Mouse (Mus musculus): ENCODE results near the gene Palld. TPM values are rescaled to one million over a fixed set of nuclear protein-coding genes. Genes with fewer than 3 reads are reported as not detected.
A peak's percentile ranks its signal among the peaks of the same experiment; 100 is the strongest.

Palld gene
- polyA plus RNA-seq, 1 experiment: 63.6 TPM

DNA sequence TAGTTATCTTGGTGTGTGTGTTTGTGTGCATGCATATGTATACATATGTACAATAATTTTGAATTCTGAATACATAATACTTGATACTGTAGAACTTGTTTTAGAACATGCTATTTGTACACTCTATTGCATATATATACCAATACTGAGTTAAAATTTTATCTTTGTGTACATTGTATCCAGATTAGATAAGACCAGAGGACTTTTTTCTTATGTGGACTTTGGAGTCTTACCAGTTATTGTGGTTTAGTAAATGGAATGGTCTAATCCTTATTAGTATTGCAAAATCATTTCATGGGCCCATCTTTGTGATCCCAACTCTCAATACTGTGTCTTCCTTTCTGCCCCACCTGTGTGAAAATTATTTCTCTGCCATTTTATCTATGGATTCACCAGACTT is 400.2 kb downstream of the Palld start:
- Histone ChIP-seq H3K4me3 (ENCODE audit: low read depth, low read length) (no peak overlapping the region), H3K36me3 (ENCODE audit: control insufficient read depth, insufficient read depth, low read length, poor library complexity, severe bottlenecking) (no peaks in the 10 kb centered on the region), H3K27me3 (ENCODE audit: control insufficient read depth, insufficient read depth, low read length, poor library complexity, severe bottlenecking) (no peaks in the 10 kb centered on the region), H3K9ac (ENCODE audit: low read depth, poor library complexity, severe bottlenecking) (no peak overlapping the region), H3K9me3 (replicated peaks; ENCODE audit: control insufficient read depth, insufficient read depth, low read length, poor library complexity, severe bottlenecking) (peaks cover 4% of the 10 kb centered on the region; the same call in 1 of the 2 replicates), H3K27ac (ENCODE audit: insufficient read depth, low read length) (no peak overlapping the region), H3K4me1 (ENCODE audit: control insufficient read depth, insufficient read depth, low read length) (no peaks in the 10 kb centered on the region)
- TF ChIP-seq CTCF (IDR thresholded peaks at IDR 0.05; ENCODE audit: low read depth, low read length) (no peak), EP300 (IDR thresholded peaks at IDR 0.05; ENCODE audit: insufficient read depth, low read depth, low read length) (no peak), POLR2A (IDR thresholded peaks at IDR 0.05; ENCODE audit: insufficient read depth, low read length) (no peak)

DNA sequence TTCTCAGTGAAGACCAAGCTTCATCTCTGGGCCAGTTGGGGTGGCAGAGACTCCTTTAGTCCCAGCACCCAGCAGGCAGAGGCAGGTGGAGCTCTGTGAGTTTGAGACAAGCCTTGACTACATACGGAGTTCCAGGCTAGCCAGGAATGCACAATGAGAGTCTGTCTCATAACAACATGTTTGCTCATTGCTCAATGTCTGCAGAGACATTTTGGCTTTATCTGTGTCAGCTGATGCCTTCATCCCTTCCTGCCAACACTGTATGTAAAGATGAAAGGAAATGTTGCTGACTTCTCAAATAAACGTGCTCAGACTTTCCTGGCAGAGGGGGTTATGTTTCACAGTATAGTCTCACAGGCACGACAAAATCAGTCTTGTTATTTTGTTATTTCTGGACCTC is 401.6 kb downstream of the Palld start:
- Histone ChIP-seq H3K9me3 (replicated peaks; ENCODE audit: control insufficient read depth, insufficient read depth, low read length, poor library complexity, severe bottlenecking) (peaks cover 4% of the 10 kb centered on the region; the same call in 1 of the 2 replicates), H3K9ac (ENCODE audit: low read depth, poor library complexity, severe bottlenecking) (no peak overlapping the region), H3K27ac (ENCODE audit: insufficient read depth, low read length) (no peak overlapping the region), H3K4me3 (ENCODE audit: low read depth, low read length) (no peak overlapping the region), H3K36me3 (ENCODE audit: control insufficient read depth, insufficient read depth, low read length, poor library complexity, severe bottlenecking) (no peaks in the 10 kb centered on the region), H3K4me1 (ENCODE audit: control insufficient read depth, insufficient read depth, low read length) (no peaks in the 10 kb centered on the region), H3K27me3 (ENCODE audit: control insufficient read depth, insufficient read depth, low read length, poor library complexity, severe bottlenecking) (no peaks in the 10 kb centered on the region)
- no peak for TF ChIP-seq POLR2A (IDR thresholded peaks at IDR 0.05; ENCODE audit: insufficient read depth, low read length)
- no peak for TF ChIP-seq EP300 (IDR thresholded peaks at IDR 0.05; ENCODE audit: insufficient read depth, low read depth, low read length)
- TF ChIP-seq CTCF (IDR thresholded peaks at IDR 0.05; ENCODE audit: low read depth, low read length): no peak

DNA sequence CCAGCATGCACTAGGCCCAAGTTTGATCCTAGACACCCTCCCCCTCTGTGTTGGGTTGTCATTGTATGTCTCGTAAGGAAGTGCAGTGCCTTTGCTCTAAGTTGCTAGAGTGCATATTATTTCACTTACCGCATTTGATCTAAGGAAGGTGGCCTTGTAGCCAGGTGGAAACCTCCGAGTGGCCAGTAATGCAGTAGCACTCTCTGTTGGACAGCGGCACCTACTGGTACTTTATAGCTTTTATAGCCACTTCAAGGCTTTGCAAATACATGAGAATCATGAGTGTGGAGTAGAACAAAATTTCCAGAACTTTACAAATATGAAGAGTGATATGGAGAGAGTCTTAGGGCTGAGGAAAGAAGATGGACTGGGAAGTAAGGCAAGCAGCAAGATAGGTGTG is 403.5 kb downstream of the Palld start:
- Histone ChIP-seq H3K9ac (ENCODE audit: low read depth, poor library complexity, severe bottlenecking) (no peak overlapping the region), H3K27me3 (ENCODE audit: control insufficient read depth, insufficient read depth, low read length, poor library complexity, severe bottlenecking) (no peaks in the 10 kb centered on the region), H3K36me3 (ENCODE audit: control insufficient read depth, insufficient read depth, low read length, poor library complexity, severe bottlenecking) (peaks cover 2% of the 10 kb centered on the region; the same call in 1 of the 2 replicates), H3K9me3 (replicated peaks; ENCODE audit: control insufficient read depth, insufficient read depth, low read length, poor library complexity, severe bottlenecking) (peaks cover 4% of the 10 kb centered on the region; the same call in 1 of the 2 replicates), H3K4me1 (ENCODE audit: control insufficient read depth, insufficient read depth, low read length) (no peaks in the 10 kb centered on the region), H3K27ac (ENCODE audit: insufficient read depth, low read length) (no peak overlapping the region), H3K4me3 (ENCODE audit: low read depth, low read length) (no peak overlapping the region)
- TF ChIP-seq EP300 (IDR thresholded peaks at IDR 0.05; ENCODE audit: insufficient read depth, low read depth, low read length): no peak
- no peak for TF ChIP-seq POLR2A (IDR thresholded peaks at IDR 0.05; ENCODE audit: insufficient read depth, low read length)
- TF ChIP-seq CTCF (IDR thresholded peaks at IDR 0.05; ENCODE audit: low read depth, low read length): peak; percentile 31

DNA sequence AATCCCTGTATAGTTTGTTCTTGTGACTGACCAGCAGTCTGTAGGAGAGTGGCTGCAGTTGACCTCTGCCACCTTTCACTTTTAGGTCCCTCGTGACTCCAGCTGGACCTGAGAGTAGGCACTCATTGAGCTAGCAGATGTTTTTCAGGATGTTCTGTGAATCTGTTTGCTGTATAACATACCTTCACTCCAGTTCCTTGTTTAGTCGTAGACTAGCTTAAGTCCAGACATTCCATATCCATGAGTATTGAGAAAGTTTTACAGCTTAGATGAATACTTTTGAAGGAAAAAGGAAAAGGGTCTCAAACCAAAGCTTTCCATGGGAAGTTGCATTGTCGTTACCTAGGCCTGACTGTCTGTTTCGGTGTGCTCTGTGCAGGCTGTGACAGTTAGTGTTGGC is 405.4 kb downstream of the Palld start:
- TF ChIP-seq CTCF (IDR thresholded peaks at IDR 0.05; ENCODE audit: low read depth, low read length) (no peak), POLR2A (IDR thresholded peaks at IDR 0.05; ENCODE audit: insufficient read depth, low read length) (no peak), EP300 (IDR thresholded peaks at IDR 0.05; ENCODE audit: insufficient read depth, low read depth, low read length) (no peak)
- no peak overlapping the region for H3K9ac ChIP-seq (ENCODE audit: low read depth, poor library complexity, severe bottlenecking)
- H3K4me3 ChIP-seq (ENCODE audit: low read depth, low read length): no peak overlapping the region
- no peak overlapping the region for H3K27ac ChIP-seq (ENCODE audit: insufficient read depth, low read length)
- H3K36me3 ChIP-seq (ENCODE audit: control insufficient read depth, insufficient read depth, low read length, poor library complexity, severe bottlenecking): peaks cover 2% of the 10 kb centered on the region; the same call in 1 of the 2 replicates
- H3K9me3 ChIP-seq (replicated peaks; ENCODE audit: control insufficient read depth, insufficient read depth, low read length, poor library complexity, severe bottlenecking): no peaks in the 10 kb centered on the region
- H3K4me1 ChIP-seq (ENCODE audit: control insufficient read depth, insufficient read depth, low read length): no peaks in the 10 kb centered on the region
- no peaks in the 10 kb centered on the region for H3K27me3 ChIP-seq (ENCODE audit: control insufficient read depth, insufficient read depth, low read length, poor library complexity, severe bottlenecking)

DNA sequence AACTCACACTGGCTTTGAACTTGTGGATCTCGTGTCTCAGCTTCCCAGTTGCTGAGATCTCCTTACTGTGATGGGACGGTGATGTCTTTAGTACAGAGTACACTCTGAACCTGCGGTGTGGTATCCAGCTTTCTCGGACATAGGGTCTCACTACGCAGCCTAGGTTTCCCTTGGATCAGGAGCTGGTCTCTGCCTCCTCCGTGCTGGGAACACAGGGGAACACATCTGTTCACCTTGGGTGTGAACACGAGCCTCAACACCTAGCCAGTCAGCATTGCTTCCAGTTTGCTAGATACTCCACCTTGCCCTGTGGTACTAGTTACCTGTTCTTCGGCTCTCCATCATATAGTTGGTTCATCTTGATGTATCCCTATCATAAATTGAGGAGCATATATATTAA is 413.9 kb downstream of the Palld start:
- H3K4me3 ChIP-seq (ENCODE audit: low read depth, low read length): no peak overlapping the region
- no peak for TF ChIP-seq POLR2A (IDR thresholded peaks at IDR 0.05; ENCODE audit: insufficient read depth, low read length)
- no peak for TF ChIP-seq CTCF (IDR thresholded peaks at IDR 0.05; ENCODE audit: low read depth, low read length)
- TF ChIP-seq EP300 (IDR thresholded peaks at IDR 0.05; ENCODE audit: insufficient read depth, low read depth, low read length): no peak
- no peaks in the 10 kb centered on the region for H3K4me1 ChIP-seq (ENCODE audit: control insufficient read depth, insufficient read depth, low read length)
- no peak overlapping the region for H3K9ac ChIP-seq (ENCODE audit: low read depth, poor library complexity, severe bottlenecking)
- H3K27ac ChIP-seq (ENCODE audit: insufficient read depth, low read length): no peak overlapping the region
- H3K27me3 ChIP-seq (ENCODE audit: control insufficient read depth, insufficient read depth, low read length, poor library complexity, severe bottlenecking): no peaks in the 10 kb centered on the region
- no peaks in the 10 kb centered on the region for H3K9me3 ChIP-seq (replicated peaks; ENCODE audit: control insufficient read depth, insufficient read depth, low read length, poor library complexity, severe bottlenecking)
- H3K36me3 ChIP-seq (ENCODE audit: control insufficient read depth, insufficient read depth, low read length, poor library complexity, severe bottlenecking): no peaks in the 10 kb centered on the region

DNA sequence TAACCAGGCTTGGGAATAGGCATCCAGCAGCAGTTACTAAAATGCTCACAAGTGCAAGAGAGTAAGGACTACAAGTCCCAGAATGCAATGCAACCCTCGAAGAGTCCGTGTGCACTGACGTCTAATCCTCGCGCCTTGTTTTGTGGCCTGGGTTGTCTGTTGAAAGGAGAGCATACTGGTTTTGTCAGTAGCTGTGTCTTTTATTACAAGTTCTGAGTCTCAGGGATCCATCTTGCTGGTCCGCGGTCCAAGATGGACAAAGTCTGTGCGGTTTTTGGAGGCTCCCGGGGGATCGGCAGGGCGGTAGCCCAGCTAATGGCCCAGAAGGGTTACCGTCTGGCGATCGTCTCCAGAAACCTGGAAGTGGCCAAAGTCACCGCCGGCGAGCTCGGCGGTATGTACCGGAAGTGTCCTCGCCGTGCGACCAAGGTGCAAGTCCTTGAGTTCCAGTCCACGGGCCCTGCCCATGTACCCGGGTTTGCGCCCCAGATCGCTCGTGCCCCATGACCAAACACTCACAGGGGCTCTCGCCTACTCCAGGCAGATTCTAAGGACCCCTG is 414.8 kb downstream of the Palld start, which contains the start of gene Cbr4:
TSS of gene Cbr4 (plus strand) at position 138 of the 560 bp plus-strand sequence.
- TF ChIP-seq EP300 (IDR thresholded peaks at IDR 0.05; ENCODE audit: insufficient read depth, low read depth, low read length): no peak
- TF ChIP-seq CTCF (IDR thresholded peaks at IDR 0.05; ENCODE audit: low read depth, low read length): no peak
- TF ChIP-seq POLR2A (IDR thresholded peaks at IDR 0.05; ENCODE audit: insufficient read depth, low read length): no peak
- H3K36me3 ChIP-seq (ENCODE audit: control insufficient read depth, insufficient read depth, low read length, poor library complexity, severe bottlenecking): no peaks in the 10 kb centered on the region
- peak within 1 kb of the TSS; percentile 98 for H3K4me3 ChIP-seq (ENCODE audit: low read depth, low read length)

More for the DNA sequence above, 414.8 kb downstream of the Palld start, which contains the start of gene Cbr4:
- H3K9ac ChIP-seq (ENCODE audit: low read depth, poor library complexity, severe bottlenecking): peak within 1 kb of the TSS; percentile 96
- H3K27ac ChIP-seq (ENCODE audit: insufficient read depth, low read length): peak within 1 kb of the TSS; percentile 68; the same call in 1 of the 2 replicates
- H3K9me3 ChIP-seq (replicated peaks; ENCODE audit: control insufficient read depth, insufficient read depth, low read length, poor library complexity, severe bottlenecking): no peaks in the 10 kb centered on the region
- H3K4me1 ChIP-seq (ENCODE audit: control insufficient read depth, insufficient read depth, low read length): no peaks in the 10 kb centered on the region
- no peaks in the 10 kb centered on the region for H3K27me3 ChIP-seq (ENCODE audit: control insufficient read depth, insufficient read depth, low read length, poor library complexity, severe bottlenecking)

Data from ES-Bruce4 (cell line).